Comparison of ENCODE assay signal across 20 mouse cellular contexts in genomic region chr19:24515941-24516340, GRCm38 (mm10).
"Had no signal": no experiment of that assay in that cellular context is flagged by ENCODE, and none has a peak within 500 bp of the region (broad histone marks: within the 10 kb centered on the region; RNA-seq: fewer than 3 reads in every experiment).

No protein-coding gene starts in this region.

- H3K36me3 ChIP-seq: limb, embryonic 12.5 days; limb, embryonic 15.5 days; midbrain, embryonic 10.5 days; midbrain, embryonic 13.5 days; neural tube, embryonic 13.5 days had no signal

- H3K4me3 ChIP-seq: limb, embryonic 12.5 days; limb, embryonic 15.5 days; midbrain, embryonic 10.5 days; midbrain, embryonic 13.5 days; myocyte; neural tube, embryonic 13.5 days had no signal

- H3K4me1 ChIP-seq: limb, embryonic 12.5 days; limb, embryonic 15.5 days; midbrain, embryonic 13.5 days; neural tube, embryonic 13.5 days had no signal

- H3K27ac ChIP-seq: kidney, postnatal 0 days; limb, embryonic 12.5 days; limb, embryonic 15.5 days; midbrain, embryonic 10.5 days; midbrain, embryonic 13.5 days; neural tube, embryonic 13.5 days had no signal

- H3K4me2 ChIP-seq: limb, embryonic 12.5 days; limb, embryonic 15.5 days; midbrain, embryonic 13.5 days; neural tube, embryonic 13.5 days had no signal

- H3K9me3 ChIP-seq: limb, embryonic 12.5 days; limb, embryonic 15.5 days; midbrain, embryonic 10.5 days; midbrain, embryonic 13.5 days; neural tube, embryonic 13.5 days had no signal

- ATAC-seq: intestine, postnatal 0 days; midbrain, embryonic 13.5 days; midbrain, embryonic 16.5 days had no signal

- H3K27me3 ChIP-seq: limb, embryonic 12.5 days; limb, embryonic 15.5 days; midbrain, embryonic 13.5 days had no signal

- H3K9ac ChIP-seq: limb, embryonic 12.5 days; limb, embryonic 15.5 days; midbrain, embryonic 13.5 days; neural tube, embryonic 13.5 days had no signal

- DNase-seq: kidney, adult 2 months; kidney, postnatal 25 days; layer of hippocampus, postnatal 36 days; left cerebral cortex, postnatal 4 days; lung, adult 2 months; lung, postnatal 14 days; lung, postnatal 4 days; retina, postnatal 1 day; thymus, adult 2 months; thymus, postnatal 14 days; thymus, postnatal 4 days had no signal
